Mouse (Mus musculus): ENCODE data around the gene Ccdc9b.

The Ccdc9b gene

GRCm38 (mm10) chr2:118761906-118762783 is at the start of gene Ccdc9b:
Gene Ccdc9b, minus strand, starts transcription at chr2:118762661.
- DNase-seq (ENCODE audit: low spot score in 2 of 2) = peak; percentile 84 to 88

- DNase-seq (ENCODE audit: low spot score in 2 of 2) = no peak
Observed at GRCm38 (mm10) chr2:118810861-118811260, 48.4 kb upstream of the Ccdc9b start.

GRCm38 (mm10) chr2:118806860-118807259 is 44.4 kb upstream of the Ccdc9b start:
- DNase-seq (ENCODE audit: low spot score in 2 of 2) = no peak

GRCm38 (mm10) chr2:118805756-118806155 is 43.3 kb upstream of the Ccdc9b start:
- DNase-seq (ENCODE audit: low spot score in 2 of 2) = no peak

GRCm38 (mm10) chr2:118805137-118805536 is 42.7 kb upstream of the Ccdc9b start:
- no peak for DNase-seq (ENCODE audit: low spot score in 2 of 2)

GRCm38 (mm10) chr2:118804474-118804873 is 42.0 kb upstream of the Ccdc9b start:
- no peak for DNase-seq (ENCODE audit: low spot score in 2 of 2)

- no peak for DNase-seq (ENCODE audit: low spot score in 2 of 2)
Observed at GRCm38 (mm10) chr2:118802542-118803118, 40.2 kb upstream of the Ccdc9b start.

GRCm38 (mm10) chr2:118793636-118794035 is 31.2 kb upstream of the Ccdc9b start:
- DNase-seq (ENCODE audit: low spot score in 2 of 2) = no peak

- no peak for DNase-seq (ENCODE audit: low spot score in 2 of 2)
Observed at GRCm38 (mm10) chr2:118792259-118792613, 29.8 kb upstream of the Ccdc9b start.

GRCm38 (mm10) chr2:118791591-118792258 is 29.3 kb upstream of the Ccdc9b start:
- no peak for DNase-seq (ENCODE audit: low spot score in 2 of 2)

- DNase-seq (ENCODE audit: low spot score in 2 of 2) = peak; percentile 53 to 55
Observed at GRCm38 (mm10) chr2:118790551-118791525, 28.4 kb upstream of the Ccdc9b start.

- no peak for DNase-seq (ENCODE audit: low spot score in 2 of 2)
Observed at GRCm38 (mm10) chr2:118790221-118790550, 27.7 kb upstream of the Ccdc9b start.

GRCm38 (mm10) chr2:118789501-118789900 is 27.0 kb upstream of the Ccdc9b start:
- DNase-seq (ENCODE audit: low spot score in 2 of 2) = no peak

- no peak for DNase-seq (ENCODE audit: low spot score in 2 of 2)
Observed at GRCm38 (mm10) chr2:118786525-118786924, 24.1 kb upstream of the Ccdc9b start.

GRCm38 (mm10) chr2:118783663-118784062 is 21.2 kb upstream of the Ccdc9b start:
- DNase-seq (ENCODE audit: low spot score in 2 of 2) = no peak

GRCm38 (mm10) chr2:118783093-118783492 is 20.6 kb upstream of the Ccdc9b start:
- no peak for DNase-seq (ENCODE audit: low spot score in 2 of 2)

GRCm38 (mm10) chr2:118782303-118782702 is 19.8 kb upstream of the Ccdc9b start:
- DNase-seq (ENCODE audit: low spot score in 2 of 2) = no peak

- DNase-seq (ENCODE audit: low spot score in 2 of 2) = no peak
Observed at GRCm38 (mm10) chr2:118781115-118781514, 18.7 kb upstream of the Ccdc9b start.

GRCm38 (mm10) chr2:118779504-118780480 is 17.3 kb upstream of the Ccdc9b start, which contains the start of gene Disp2:
Gene Disp2, plus strand, starts transcription at chr2:118779719.
- DNase-seq (ENCODE audit: low spot score in 2 of 2) = peak; percentile 96

GRCm38 (mm10) chr2:118779065-118779464 is 16.6 kb upstream of the Ccdc9b start:
- DNase-seq (ENCODE audit: low spot score in 2 of 2) = no peak
